Mouse (Mus musculus) limb, embryonic 13.5 days (tissue): ENCODE results near the gene Zc3h12c. TPM values are rescaled to one million over a fixed set of nuclear protein-coding genes. Genes with fewer than 3 reads are reported as not detected.
A peak's percentile ranks its signal among the peaks of the same experiment; 100 is the strongest.

Experiments used
- ATAC-seq: fragments of 200-750 bp; cut with Nextera tagmentation; 2 replicates; pipeline ENCODE4 v1.8.0; 2017; ENCODE audit warnings: low read depth, moderate number of reproducible peaks, moderate TSS enrichment; ENCODE audit not compliant: low FRiP score
- H3K27ac ChIP-seq: fragments of 300-500 bp; sonication (generic); 2 replicates; pipeline ENCODE4 v1.5.1; 2015; ENCODE audit warnings: inconsistent platforms, mild to moderate bottlenecking, moderate library complexity
- H3K27me3 ChIP-seq: fragments of 300-500 bp; sonication (generic); 2 replicates; pipeline ENCODE4 v1.6.1; 2015; ENCODE audit warnings: mild to moderate bottlenecking, inconsistent platforms
- H3K36me3 ChIP-seq: fragments of 300-500 bp; sonication (generic); 2 replicates; pipeline ENCODE4 v1.6.1; 2015; ENCODE audit warnings: inconsistent platforms, mild to moderate bottlenecking, moderate library complexity
- H3K4me1 ChIP-seq: fragments of 300-500 bp; sonication (generic); 2 replicates; pipeline ENCODE4 v1.6.1; 2015; ENCODE audit warnings: inconsistent platforms
- H3K4me2 ChIP-seq: fragments of 300-500 bp; sonication (generic); replicated peaks from 2 replicates; pipeline ENCODE4 v1.6.1; 2015; ENCODE audit warnings: inconsistent platforms, mild to moderate bottlenecking, moderate library complexity
- H3K4me3 ChIP-seq: fragments of 300-500 bp; sonication (generic); 2 replicates; pipeline ENCODE4 v1.5.1; 2015; ENCODE audit warnings: moderate library complexity, mild to moderate bottlenecking, inconsistent platforms
- H3K9ac ChIP-seq: fragments of 300-500 bp; sonication (generic); 2 replicates; pipeline ENCODE4 v1.6.1; 2015; ENCODE audit warnings: mild to moderate bottlenecking, inconsistent platforms
- H3K9me3 ChIP-seq: fragments of 300-500 bp; sonication (generic); 2 replicates; pipeline ENCODE4 v1.6.1; 2016; ENCODE audit warnings: inconsistent platforms
- WGBS: fragments of 180-500 bp; shearing (Covaris S2); methylation state at CpG from one replicate; pipeline ENCODE4 v1.1.7; 2015; 5-methylcytosine and 5-hydroxymethylcytosine counted together
- polyA plus RNA-seq: library from polyadenylated mRNA; unstranded; fragments of >200 nt; fragmentation: Nextera tagmentation; extraction: Ambion mirVana; gene quantifications from 2 replicates; pipeline ENCODE4 v1.2.1, GENCODE M21; 2015

The Zc3h12c gene
- polyA plus RNA-seq, 1 experiment from 2014 or later = 3.1 TPM

- Histone ChIP-seq H3K9me3 (no peaks in the 10 kb centered on the region), H3K4me2 (no peak overlapping the region), H3K4me3 (no peak overlapping the region), H3K4me1 (peaks cover 21% of the 10 kb centered on the region), H3K9ac (no peak overlapping the region), H3K36me3 (no peaks in the 10 kb centered on the region), H3K27ac (no peak overlapping the region), H3K27me3 (peaks cover 13% of the 10 kb centered on the region)
- WGBS = 88% methylated on average over 13 of the region's 13 CpGs
- no peak for ATAC-seq
Observed at GRCm38 (mm10) chr9:52165076-52165705, 3.2 kb downstream of the Zc3h12c start.

- no peak for ATAC-seq
- Histone ChIP-seq H3K27ac (no peak overlapping the region), H3K9me3 (no peaks in the 10 kb centered on the region), H3K27me3 (no peaks in the 10 kb centered on the region), H3K4me3 (no peak overlapping the region), H3K4me1 (no peaks in the 10 kb centered on the region), H3K9ac (no peak overlapping the region), H3K36me3 (no peaks in the 10 kb centered on the region), H3K4me2 (no peak overlapping the region)
- WGBS = 88% methylated on average over 1 of the region's 1 CpGs
Observed at GRCm38 (mm10) chr9:52160512-52160911, 7.9 kb downstream of the Zc3h12c start.

- H3K9ac ChIP-seq = no peak overlapping the region
- no peak overlapping the region for H3K4me3 ChIP-seq
- H3K4me1 ChIP-seq = 0 out of 2 replicates have a peak, but pooled peaks cover 4% of the 10 kb centered on the region
- no peaks in the 10 kb centered on the region for H3K9me3 ChIP-seq
- H3K4me2 ChIP-seq = no peak overlapping the region
- no peaks in the 10 kb centered on the region for H3K27me3 ChIP-seq
- 67% methylated on average over 1 of the region's 1 CpGs for WGBS
- no peak overlapping the region for H3K27ac ChIP-seq
- no peaks in the 10 kb centered on the region for H3K36me3 ChIP-seq
- no peak for ATAC-seq
Observed at GRCm38 (mm10) chr9:52158561-52158960, 9.8 kb downstream of the Zc3h12c start.

DNA sequence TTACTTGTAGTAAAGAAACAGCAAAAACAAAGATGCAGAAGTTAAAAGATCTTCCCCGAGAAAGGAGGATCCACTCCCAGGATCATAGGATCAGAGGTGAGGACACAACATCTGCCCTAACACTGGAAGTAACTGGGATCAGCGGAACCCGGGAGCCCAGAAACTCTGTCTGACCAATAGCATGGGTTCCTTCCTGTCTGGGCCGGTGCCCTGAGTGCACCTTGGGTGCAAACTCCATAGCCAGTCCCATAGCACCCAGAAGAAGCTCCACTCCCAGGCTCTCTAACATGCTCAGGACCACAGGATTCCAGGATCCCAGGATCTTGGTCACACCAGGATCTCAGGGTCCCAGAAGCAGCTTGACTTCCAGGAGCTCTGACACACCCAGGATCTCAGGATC, 13.0 kb downstream of the Zc3h12c start:
- H3K9ac ChIP-seq = no peak overlapping the region
- ATAC-seq = no peak
- no peak overlapping the region for H3K4me2 ChIP-seq
- 87% methylated on average over 4 of the region's 4 CpGs for WGBS
- H3K4me3 ChIP-seq = no peak overlapping the region
- no peaks in the 10 kb centered on the region for H3K36me3 ChIP-seq
- H3K4me1 ChIP-seq = peaks cover 15% of the 10 kb centered on the region; the same call in 1 of the 2 replicates
- H3K27ac ChIP-seq = no peak overlapping the region
- H3K9me3 ChIP-seq = no peaks in the 10 kb centered on the region
- H3K27me3 ChIP-seq = no peaks in the 10 kb centered on the region

DNA sequence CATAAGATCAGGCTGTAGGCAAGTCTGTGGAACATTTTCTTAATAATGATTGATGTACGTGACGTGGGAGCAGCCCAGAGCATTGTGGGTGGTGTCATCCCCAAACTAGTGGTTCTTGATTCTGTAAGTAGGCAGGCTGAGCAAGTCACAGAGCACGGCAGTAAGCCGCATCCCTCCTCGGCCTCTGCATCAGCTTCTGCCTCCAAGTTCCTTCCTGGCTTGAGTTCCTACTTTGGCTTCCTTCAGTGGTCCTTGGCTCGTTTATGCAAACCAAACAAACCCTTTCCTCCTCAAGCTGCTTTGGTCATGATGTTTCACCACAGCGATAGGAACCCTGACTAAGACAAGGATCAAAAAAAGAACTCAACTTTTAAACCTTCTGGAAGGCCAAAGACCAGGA, 14.1 kb downstream of the Zc3h12c start:
- no peak overlapping the region for H3K9ac ChIP-seq
- H3K27ac ChIP-seq = no peak overlapping the region
- WGBS = 58% methylated on average over 7 of the region's 7 CpGs
- H3K4me3 ChIP-seq = no peak overlapping the region
- no peaks in the 10 kb centered on the region for H3K36me3 ChIP-seq
- H3K27me3 ChIP-seq = no peaks in the 10 kb centered on the region
- H3K4me1 ChIP-seq = peaks cover 18% of the 10 kb centered on the region
- H3K9me3 ChIP-seq = no peaks in the 10 kb centered on the region
- ATAC-seq = no peak
- no peak overlapping the region for H3K4me2 ChIP-seq

GRCm38 (mm10) chr9:52152076-52152826, 16.1 kb downstream of the Zc3h12c start:
- Histone ChIP-seq H3K27ac (no peak overlapping the region), H3K9me3 (no peaks in the 10 kb centered on the region), H3K9ac (no peak overlapping the region), H3K4me2 (no peak overlapping the region), H3K27me3 (no peaks in the 10 kb centered on the region), H3K4me1 (peaks cover 29% of the 10 kb centered on the region), H3K36me3 (no peaks in the 10 kb centered on the region), H3K4me3 (no peak overlapping the region)
- WGBS = 59% methylated on average over 6 of the region's 6 CpGs
- ATAC-seq = no peak

GRCm38 (mm10) chr9:52149768-52150167, 18.6 kb downstream of the Zc3h12c start:
- no peaks in the 10 kb centered on the region for H3K36me3 ChIP-seq
- WGBS = 60% methylated on average over 6 of the region's 6 CpGs

DNA sequence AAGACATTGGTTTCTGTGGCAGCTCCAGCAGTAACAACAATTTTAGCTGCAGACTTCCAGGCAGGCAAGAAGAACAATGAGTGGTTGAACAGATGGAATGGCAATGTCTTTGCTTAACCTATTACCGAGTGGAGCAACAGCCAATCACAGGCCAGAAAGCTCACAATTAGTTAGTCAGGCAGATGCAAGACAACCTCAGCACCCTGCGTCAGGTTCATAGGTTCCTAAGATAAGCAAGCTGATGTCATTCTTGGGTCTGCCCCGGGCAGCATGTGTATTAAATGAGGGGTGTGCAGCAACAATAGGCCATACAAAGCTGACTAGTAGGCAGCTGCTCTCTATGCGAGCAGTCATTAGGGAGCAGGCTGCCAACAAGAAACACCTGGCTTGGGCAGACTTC, 19.1 kb downstream of the Zc3h12c start:
- ATAC-seq = peak; percentile 75

More at GRCm38 (mm10) chr9:52149768-52150167, 18.6 kb downstream of the Zc3h12c start:
- H3K9me3 ChIP-seq = no peaks in the 10 kb centered on the region
- H3K4me3 ChIP-seq = no peak overlapping the region
- no peaks in the 10 kb centered on the region for H3K27me3 ChIP-seq
- no peak for ATAC-seq
- H3K4me1 ChIP-seq = peaks cover 35% of the 10 kb centered on the region
- H3K9ac ChIP-seq = no peak overlapping the region
- no peak overlapping the region for H3K27ac ChIP-seq
- H3K4me2 ChIP-seq = no peak overlapping the region

GRCm38 (mm10) chr9:52148831-52149230, 19.5 kb downstream of the Zc3h12c start:
- Histone ChIP-seq H3K36me3 (0 out of 2 replicates have a peak, but pooled peaks cover 4% of the 10 kb centered on the region), H3K4me2 (peak overlapping the region; percentile 34), H3K4me1 (peaks cover 31% of the 10 kb centered on the region), H3K9ac (no peak overlapping the region), H3K4me3 (peak overlapping the region; percentile 16), H3K27me3 (no peaks in the 10 kb centered on the region), H3K9me3 (no peaks in the 10 kb centered on the region), H3K27ac (peak overlapping the region; percentile 70; the same call in 1 of the 2 replicates)
- WGBS = 77% methylated on average over 4 of the region's 4 CpGs
- no peak for ATAC-seq

More for the DNA sequence above, 19.1 kb downstream of the Zc3h12c start:
- Histone ChIP-seq H3K9ac (no peak overlapping the region), H3K4me1 (peaks cover 34% of the 10 kb centered on the region), H3K4me2 (peak overlapping the region; percentile 34), H3K4me3 (peak overlapping the region; percentile 16; the same call in 1 of the 2 replicates), H3K27me3 (no peaks in the 10 kb centered on the region), H3K36me3 (no peaks in the 10 kb centered on the region), H3K27ac (peak overlapping the region; percentile 70; the same call in 1 of the 2 replicates), H3K9me3 (no peaks in the 10 kb centered on the region)
- 9% methylated on average over 4 of the region's 4 CpGs for WGBS

DNA sequence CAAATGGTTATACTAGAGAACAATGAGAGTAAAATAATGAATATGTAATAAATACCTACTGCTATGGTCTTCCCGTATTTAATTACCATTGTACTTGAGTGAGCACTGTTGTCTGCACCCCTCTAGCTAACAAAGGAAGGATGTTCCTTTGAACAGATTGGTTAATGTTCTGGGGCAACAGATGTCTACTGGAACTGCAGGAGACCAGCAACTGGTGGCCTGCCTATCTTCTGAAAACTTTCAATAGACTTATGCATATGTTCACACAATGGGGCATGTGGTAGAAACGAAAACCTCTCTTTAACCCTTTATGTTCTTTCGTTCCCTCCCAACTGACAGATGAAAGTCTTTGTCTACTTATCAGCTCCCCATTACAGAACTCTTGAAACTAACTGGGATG, 20.1 kb downstream of the Zc3h12c start:
- Histone ChIP-seq H3K4me2 (peak overlapping the region; percentile 34), H3K4me1 (peaks cover 29% of the 10 kb centered on the region), H3K9me3 (no peaks in the 10 kb centered on the region), H3K27ac (no peak overlapping the region), H3K4me3 (peak overlapping the region; percentile 16), H3K27me3 (no peaks in the 10 kb centered on the region), H3K9ac (no peak overlapping the region), H3K36me3 (0 out of 2 replicates have a peak, but pooled peaks cover 6% of the 10 kb centered on the region)
- 80% methylated on average over 3 of the region's 3 CpGs for WGBS
- ATAC-seq = no peak

GRCm38 (mm10) chr9:52146241-52146640, 22.1 kb downstream of the Zc3h12c start:
- Histone ChIP-seq H3K27ac (no peak overlapping the region), H3K27me3 (no peaks in the 10 kb centered on the region), H3K4me1 (peaks cover 22% of the 10 kb centered on the region), H3K9ac (no peak overlapping the region), H3K9me3 (no peaks in the 10 kb centered on the region), H3K4me3 (no peak overlapping the region), H3K36me3 (0 out of 2 replicates have a peak, but pooled peaks cover 6% of the 10 kb centered on the region), H3K4me2 (no peak overlapping the region)
- WGBS = 45% methylated on average over 4 of the region's 4 CpGs
- 0 out of 2 replicates have a peak, but pooled peaks have one; percentile 32 for ATAC-seq

GRCm38 (mm10) chr9:52132771-52133170, 35.6 kb downstream of the Zc3h12c start:
- no peak overlapping the region for H3K4me2 ChIP-seq
- no peak overlapping the region for H3K4me3 ChIP-seq
- 0 out of 2 replicates have a peak, but pooled peaks cover 4% of the 10 kb centered on the region for H3K36me3 ChIP-seq
- no peak overlapping the region for H3K27ac ChIP-seq
- no peaks in the 10 kb centered on the region for H3K4me1 ChIP-seq
- no peak for ATAC-seq
- WGBS = 83% methylated on average over 2 of the region's 2 CpGs
- H3K27me3 ChIP-seq = no peaks in the 10 kb centered on the region
- no peaks in the 10 kb centered on the region for H3K9me3 ChIP-seq
- no peak overlapping the region for H3K9ac ChIP-seq
